Mouse (Mus musculus) adrenal gland, adult (tissue): Measurements from ENCODE around the gene Gphb5.
A peak's percentile ranks its signal among the peaks of the same experiment; 100 is the strongest.
"Not testable (repeated sequence)": the region's sequence is repeated elsewhere in the genome, so short reads cannot be mapped to it uniquely, and the experiment has no call there.

ENCODE experiments used
- DNase-seq, 2 experiments: peaks; one replicate each; pipeline ENCODE4 v3.0.0; 2022 to 2023; ENCODE audit warnings: low spot score in 1 of 2; ENCODE audit not compliant: inconsistent age in 2 of 2

Gene Gphb5

DNA sequence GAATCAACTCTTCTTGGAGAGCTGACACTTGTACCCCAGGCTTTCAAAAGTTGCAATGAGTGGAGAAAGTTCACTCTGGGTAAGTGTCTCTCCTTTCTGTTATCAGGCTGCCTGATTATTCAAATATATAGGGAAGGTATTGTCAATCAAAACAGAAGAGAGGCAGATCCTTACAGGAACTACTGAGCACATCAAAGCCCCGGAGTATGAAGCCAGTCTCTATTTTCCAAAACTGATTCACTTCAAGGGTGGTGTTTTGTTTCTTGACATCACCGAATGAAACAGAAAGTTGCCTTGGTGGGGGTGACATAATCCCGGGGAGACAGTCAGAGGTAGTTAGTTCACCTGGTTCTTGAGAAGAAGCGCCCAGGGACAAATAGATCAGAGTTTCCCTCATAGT is at the start of gene Gphb5:
Gphb5 (minus strand) TSS at position 101 of the 400 bp plus-strand sequence.
- no peak for DNase-seq

DNA sequence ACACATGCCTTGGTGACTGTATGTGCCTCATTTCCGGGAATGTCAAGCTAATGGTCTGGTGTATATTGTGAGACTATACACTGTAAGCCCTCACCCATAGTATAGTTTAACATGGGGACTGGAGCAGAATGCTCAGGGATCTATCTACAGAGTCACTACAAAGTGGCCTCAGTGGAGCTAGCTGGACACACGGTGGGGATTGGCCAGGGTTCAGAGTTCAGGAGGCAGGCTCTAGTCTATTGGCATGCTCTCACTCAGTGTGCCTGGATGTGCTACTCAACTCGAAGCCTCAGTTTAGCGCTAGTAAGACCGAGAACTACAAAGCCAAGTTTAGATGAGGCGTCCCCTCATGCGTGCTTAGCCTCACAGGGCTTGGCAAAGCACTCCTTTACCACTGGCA is 49.6 kb upstream of the Gphb5 start:
- DNase-seq: no peak

DNA sequence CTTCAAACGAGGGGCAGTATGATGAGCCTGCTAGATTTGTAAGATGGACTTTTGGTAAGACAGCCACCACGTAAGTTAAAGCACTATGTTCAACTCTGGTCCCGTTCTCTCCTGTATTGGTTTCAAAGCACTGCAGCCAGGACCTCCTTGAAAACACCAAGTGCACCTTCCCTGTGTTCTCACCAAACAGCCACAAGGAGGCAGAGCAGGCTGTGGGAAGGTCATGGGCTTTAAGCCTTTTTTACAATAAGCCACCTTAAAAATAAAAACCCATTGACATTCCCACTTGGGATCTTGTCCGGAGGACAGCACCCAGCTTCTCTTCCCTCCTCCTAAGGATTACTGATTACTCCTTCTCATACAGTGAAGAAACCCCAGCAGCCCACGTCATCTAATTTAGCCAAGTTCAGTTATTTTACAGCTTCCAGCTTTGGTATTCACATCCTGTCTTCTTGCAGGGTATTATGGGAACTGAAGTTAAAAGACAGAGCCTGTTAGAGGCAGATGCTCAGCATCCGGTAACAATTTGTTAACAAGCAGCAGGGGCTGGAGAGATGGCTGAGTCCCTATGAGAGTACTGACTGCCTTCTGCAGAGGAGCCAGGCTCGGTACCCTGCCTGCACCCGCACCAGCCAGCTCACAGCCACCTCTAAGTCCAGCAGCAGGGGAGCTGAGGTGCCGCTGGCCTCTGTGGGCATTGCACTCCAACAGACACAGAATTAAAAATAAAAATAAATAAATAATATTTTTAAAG is 47.6 kb upstream of the Gphb5 start:
- peak in 1 of 2 experiments; percentile 71 for DNase-seq

DNA sequence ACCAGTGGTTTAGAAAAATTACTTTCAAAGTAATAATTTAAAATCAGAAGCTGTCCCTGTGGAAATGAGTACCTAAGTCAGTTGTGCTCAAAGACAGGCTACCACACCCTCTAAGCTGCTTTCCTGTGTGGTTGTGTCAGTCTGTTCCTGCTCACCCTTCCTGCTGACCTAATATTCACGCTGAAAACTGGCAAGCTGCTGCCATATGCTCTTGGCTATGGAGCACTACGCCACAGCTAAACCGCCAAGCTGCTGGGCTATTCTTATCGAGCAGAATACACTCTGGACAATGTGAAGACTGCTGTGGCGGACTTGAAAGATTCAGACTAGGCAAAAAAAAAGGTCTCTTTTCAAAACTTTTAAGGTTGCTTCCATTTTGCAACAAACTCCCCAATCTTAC is 44.0 kb upstream of the Gphb5 start:
- DNase-seq: no peak

DNA sequence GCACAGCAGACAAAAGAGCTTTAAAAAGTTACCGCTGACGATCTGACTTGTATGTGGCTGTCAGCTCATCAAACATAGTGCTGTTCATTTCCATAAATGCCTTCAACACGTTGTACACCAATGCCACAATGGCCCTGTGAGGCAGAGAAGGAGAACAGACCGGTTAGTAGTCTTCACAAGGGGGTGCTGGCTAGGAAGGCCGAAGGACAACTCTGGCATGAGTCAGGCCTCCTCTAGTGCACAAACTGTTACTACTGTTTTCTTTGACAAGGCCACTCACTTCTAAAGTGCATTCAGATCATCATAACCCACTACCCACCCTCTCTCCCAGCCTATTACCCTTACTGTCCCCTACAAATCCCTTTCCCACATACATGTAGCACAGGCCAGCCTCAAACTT is 43.1 kb upstream of the Gphb5 start:
- peak; percentile 78 to 83 for DNase-seq

DNA sequence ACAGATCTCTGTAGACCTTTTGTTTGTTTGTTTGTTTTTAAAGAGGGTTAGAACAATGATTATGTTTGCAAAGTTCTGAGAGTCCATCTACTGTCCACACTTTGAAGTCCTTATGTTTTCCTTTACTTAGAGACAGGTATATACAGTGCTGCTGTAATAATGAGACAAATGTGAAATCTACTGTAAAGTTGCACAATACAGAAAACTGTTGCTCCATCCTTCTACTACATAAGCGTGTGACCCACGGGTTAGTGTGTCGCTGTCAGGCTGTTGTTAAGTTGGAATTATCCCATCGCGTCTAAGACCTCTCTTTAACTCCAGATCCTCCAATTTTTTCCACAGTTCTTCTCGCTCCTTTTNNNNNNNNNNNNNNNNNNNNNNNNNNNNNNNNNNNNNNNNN is 36.9 kb upstream of the Gphb5 start:
- no peak for DNase-seq

DNA sequence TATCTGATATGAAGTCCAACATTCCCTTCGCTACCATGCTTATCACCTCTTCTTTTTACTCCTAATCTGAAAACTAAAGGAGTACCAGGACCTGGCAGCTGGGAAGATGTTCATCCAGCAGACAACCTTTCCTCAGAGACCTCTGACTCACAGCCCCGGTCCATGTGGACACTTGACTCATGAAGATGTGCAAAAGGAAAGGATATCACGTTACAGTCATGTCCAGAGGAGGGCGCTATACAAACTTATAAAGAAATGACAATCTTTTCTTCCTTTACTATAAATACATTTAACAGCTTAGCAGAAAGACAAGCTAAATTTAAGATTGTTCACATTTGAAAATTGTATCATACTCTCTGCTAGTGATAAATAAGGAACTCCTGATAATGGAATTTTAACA is 36.4 kb upstream of the Gphb5 start:
- DNase-seq: peak; percentile 41 to 75

DNA sequence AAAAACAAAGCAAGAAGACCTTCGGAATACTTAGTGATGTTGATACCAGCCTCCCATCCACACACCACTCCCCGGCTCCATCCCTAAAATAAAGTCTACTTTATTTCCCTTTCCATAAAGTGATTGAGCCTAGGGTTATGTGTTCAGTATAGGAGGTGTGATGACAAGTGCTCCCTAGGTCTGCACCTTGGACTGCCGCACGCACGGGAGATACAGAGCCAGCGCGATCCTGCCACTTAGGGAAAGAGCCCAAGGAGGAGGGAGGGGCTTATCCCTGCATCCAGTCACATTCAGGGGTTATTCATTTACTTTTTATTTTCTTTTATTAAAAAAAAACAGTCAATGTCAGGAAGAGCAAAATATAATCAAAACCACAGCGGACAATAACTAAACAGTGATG is 34.0 kb upstream of the Gphb5 start:
- no peak for DNase-seq

DNA sequence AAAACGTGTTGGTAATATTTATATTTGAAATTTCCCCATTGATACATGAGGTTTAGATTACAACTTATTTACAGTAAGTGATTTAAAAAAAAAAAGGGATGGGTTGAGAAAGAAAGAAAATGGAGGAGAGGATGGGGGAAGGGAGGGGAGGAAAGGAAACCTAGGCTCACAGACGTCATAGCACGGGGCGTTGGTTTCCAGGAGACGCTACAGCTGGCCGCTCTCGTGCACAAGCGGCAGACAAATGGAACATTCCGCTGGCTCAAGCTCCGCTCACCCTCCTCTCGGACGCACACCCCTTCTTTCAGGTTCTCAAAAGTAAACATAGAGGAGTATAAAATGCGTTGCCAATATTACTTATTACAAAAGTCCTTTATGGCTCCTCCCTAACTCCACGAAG is 33.4 kb upstream of the Gphb5 start:
- peak in 1 of 2 experiments; percentile 21 for DNase-seq

DNA sequence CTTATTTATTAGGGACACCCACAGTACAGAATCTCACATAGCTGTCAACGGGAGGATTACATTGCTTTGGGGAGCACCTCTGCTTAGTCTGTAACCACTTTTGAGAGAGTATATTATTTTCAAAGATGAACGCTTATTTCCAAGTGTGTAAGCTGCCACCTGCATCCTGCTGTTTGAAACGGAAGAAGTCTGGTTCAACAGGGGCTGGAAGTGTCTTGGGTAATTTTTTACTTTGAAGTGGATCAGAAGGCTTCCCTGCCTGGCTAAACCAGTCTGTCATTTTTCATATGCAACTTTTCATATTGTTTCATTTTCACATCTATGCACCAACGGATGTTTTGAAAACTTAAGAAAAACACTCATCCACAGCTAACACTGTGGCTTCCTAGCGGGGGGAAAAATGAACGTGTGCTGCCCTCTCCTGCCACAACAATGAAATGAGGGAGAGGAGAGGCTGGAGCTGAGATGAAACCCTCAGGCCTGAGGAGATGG is 32.9 kb upstream of the Gphb5 start:
- peak in 1 of 2 experiments; percentile 47 for DNase-seq

DNA sequence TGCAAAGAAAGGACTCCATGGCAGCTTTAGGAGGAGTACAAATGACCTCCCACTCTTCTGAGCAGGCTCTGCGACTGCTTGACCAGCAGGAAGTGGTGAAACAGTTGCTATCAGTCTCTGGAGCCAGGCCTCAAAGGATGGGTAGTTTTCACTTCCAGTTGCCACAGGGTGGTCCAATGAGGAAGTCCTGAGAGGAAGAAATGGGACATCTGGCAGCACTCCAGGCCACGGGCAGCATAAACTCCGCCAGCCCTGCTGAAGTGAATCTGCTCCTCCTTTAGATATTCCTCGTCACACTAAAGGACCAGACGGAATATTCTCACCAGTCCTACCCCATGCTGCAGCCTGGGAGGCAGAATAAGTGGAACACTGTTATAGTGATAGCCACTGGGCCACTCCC is 32.3 kb upstream of the Gphb5 start:
- peak in 1 of 2 experiments; percentile 68 for DNase-seq

DNA sequence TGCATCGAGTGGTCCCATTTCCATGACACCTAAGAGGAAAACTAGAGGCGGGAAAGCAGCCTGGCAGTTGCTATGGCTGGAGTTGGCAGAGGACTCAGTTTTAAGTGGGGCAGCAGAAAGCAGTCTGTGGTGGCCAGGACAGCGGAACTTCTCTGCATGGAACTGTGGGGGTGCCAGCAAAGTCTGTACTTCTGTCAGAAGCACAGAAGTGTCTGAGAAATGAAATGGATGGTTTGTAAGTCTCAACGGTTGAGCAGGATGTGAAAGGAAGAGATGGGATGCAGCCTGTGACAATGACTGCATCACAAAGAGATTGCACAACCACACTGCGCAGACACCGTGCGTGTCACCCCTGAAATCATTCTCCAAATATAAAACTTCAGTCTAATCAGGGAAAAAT is 29.7 kb upstream of the Gphb5 start:
- DNase-seq: no peak

DNA sequence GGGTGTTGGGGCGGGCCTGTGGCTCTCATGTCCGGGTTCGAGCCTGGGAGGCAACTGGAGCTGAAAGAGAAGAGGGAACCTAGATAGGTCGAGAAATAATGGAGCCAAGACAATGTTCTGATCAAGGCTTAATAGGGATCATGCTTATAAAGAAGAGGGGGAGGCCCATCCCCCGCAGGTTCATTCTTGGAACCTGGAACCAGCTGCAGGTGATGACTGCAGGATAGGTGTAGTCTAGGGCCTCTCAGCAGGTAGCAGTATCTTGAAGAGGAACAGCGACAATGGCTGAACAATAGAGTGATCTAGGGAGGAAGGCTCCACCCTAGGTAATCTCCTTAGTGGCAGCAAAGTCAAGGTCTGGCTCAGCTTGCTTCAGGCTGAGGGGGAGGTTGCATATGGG is 15.8 kb upstream of the Gphb5 start:
- not testable (repeated sequence) for DNase-seq

DNA sequence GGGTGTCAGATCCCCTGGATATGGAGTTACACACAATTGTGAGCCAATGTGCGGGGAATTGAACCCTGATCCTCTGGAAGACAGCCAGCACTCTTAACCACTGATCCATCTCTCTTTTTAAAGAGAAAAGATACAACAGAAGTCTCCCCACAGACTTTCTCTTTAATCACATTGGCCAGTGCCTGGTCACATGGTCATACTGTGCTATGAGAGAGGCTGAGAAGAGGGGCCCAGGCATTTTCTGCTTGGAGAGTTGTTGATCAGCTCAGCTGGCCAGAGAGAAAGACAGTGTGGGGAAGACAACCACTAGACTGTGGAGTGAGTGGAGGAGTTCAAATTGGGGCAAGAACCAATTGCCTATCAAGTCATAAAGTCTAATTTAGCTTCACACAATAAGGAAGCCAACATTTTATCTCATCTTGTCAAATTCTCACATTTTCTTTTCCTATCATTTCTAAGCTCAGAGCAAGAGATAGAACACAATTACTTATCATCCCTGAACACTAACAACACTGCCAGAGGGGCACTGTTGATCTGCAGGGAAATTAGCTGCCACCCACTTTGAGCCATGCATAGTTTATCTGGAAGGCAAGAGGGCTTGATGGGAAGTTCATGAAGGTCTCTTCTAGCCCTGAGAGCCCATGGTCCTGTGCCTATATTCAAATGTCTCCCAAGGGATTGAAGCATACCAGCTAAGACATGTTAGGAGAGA is 13.3 kb upstream of the Gphb5 start:
- peak in 1 of 2 experiments; percentile 23 for DNase-seq

DNA sequence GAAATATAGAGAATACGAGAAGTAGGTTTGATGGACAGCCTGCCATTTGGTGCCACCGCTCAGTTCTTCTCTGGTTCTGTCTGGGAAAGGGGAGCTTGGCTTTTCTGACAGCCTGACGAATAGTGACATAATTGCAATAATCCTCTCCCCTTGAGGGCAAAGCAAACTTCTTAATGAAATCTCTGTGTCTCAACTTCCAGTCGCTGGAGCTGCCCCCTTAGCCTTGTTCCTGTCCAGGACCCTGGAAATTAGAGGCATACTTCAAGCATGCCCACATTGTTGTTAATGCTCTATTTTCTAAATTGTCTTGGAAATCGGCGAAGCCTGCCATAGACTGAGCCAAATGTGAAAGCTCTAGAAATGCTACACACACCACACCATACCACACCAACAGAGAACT is 12.1 kb upstream of the Gphb5 start:
- DNase-seq: no peak

DNA sequence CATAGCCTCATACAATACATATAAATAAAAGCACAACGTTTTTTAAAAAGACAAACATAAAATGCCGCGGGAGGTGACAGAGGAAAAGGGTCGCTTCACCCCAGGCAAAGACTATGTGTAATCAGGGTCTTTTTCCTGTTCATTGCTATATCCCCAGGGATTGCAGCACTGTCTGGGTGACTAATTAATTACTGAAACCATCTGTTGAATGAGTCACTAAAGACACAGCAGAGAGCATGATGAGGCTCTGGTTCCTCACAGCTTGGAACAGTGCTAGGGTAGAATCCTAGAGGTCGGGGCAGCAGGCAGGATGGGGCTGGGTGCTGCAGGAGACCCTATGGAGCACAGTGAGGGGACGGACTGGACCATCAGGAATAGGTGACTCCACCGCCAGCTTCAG is 9.3 kb upstream of the Gphb5 start:
- DNase-seq: no peak

DNA sequence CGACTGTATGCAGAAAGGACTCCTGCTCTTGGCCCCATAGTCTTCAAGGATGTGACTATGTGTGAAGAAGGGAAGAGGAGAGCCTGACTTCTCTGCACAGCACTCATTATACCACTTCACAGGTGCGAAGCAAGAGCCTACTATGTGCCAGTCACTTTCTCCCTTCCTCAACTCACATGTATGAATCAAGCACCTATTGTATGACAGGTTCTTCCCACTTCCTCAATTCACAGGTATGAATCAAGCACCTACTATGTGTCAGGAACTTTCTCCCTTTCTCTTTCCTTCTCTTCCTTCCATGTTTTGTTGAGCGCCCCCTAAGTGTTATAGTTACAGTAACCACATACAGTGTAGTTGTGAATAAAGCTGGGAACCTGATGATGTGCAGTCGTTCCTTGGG is 8.2 kb upstream of the Gphb5 start:
- DNase-seq: no peak

DNA sequence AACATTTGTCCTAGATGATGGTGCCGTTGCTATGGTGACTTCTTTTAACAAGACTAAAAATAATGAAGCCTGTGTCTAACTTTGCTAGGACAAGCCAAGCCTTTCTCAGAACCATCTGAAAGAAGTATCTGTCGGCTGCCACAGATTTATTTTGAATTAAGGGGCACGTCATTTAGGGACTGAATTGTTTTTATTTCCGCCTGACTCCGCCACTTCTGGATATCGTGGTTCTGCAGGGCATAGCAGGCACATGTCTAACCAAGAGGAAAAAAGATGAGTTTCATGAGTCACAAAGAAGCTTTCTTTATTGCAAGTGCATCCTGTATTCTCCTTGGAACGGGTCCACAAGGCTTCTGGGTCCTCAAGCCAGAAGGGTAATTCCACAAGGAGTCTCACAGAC is 7.8 kb upstream of the Gphb5 start:
- no peak for DNase-seq

DNA sequence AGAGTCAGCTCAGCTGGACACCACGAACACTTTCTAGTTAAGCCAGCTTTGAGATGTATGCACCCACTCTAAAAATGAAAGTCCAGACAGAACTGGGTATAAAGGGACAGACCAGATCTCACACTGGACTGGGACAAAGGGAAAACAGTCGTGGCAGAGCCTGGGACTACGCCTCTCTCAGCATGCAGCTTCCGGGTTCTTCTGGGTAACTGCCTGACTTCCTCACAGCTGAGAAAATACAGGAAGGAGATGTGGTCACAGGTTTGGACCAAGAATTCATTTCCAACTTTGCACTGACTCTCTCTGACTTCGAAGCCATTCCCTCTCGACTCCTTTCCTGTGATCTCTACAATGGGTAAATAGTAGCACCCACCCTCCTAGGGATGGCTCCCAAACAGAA is 1.6 kb downstream of the Gphb5 start:
- DNase-seq: no peak

DNA sequence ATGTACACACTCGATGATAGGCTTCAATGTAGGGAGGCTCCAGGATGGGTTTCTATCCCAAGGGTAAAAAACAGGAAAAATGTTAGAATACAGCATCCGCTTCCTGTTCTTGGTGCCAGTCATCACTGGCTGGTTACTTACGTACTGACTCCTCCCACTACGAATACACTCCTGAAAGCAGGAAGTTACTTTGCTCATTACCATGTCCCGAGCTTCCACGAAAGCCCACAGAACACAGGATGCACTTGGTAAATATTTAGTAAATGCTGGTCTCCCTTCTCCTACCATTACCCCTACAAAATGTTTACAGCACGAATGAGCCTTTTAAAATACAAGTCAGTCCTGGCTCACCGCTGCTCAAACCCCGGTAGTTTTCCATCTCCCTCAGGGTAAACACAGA is 3.6 kb downstream of the Gphb5 start:
- peak in 1 of 2 experiments; percentile 46 for DNase-seq

DNA sequence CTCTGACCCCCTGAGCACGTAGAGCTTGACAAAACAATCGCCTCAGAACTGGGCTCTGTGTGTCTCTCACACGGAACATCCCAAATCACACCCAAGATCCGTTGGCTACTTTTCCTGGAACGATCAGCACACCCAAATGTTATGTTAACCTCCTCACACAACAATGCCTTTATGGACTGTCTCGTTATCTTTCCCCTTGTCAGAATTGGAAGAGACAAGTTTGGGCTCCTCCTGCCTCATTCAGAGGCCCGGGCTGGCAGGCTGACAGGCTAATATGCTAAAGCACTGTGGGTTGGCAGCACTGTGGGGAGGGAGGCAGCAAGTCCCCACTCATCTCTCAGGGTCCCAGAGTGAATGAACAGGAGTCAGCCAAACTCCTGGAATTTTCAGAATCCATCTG is 19.5 kb downstream of the Gphb5 start:
- no peak for DNase-seq

DNA sequence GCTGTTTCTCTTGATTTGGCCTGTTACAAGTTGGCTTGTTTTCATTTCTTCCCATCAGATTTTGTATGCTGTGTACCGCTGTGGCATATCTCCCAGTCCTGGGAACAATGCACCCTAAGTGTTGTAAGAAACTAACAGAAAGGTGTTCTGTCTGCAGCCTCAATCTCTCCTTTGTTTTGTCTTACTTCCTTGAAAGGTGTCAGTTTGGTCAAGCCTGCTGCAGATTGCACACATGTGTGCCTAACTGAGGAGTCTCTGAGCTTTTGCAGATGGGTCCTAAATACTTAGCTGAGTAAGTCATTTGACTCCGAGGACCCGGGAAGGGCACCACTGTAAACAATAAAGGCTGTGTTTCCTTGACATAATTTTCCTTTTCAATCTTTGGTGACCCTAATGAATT is 20.0 kb downstream of the Gphb5 start:
- DNase-seq: no peak
